Mouse (Mus musculus) adipocyte (in vitro differentiated cells): ENCODE measurements at regions not wholly inside any gene's neighbourhood (a gene's known extent, or its start where the extent isn't known, plus 50 kb on each side); places are given as distances from the start of the nearest gene placed in this dataset.

Experiments used
- DNase-seq: peaks from one replicate; pipeline ENCODE4 v3.0.0-alpha.2; 2016; ENCODE audit warnings: low spot score

DNA sequence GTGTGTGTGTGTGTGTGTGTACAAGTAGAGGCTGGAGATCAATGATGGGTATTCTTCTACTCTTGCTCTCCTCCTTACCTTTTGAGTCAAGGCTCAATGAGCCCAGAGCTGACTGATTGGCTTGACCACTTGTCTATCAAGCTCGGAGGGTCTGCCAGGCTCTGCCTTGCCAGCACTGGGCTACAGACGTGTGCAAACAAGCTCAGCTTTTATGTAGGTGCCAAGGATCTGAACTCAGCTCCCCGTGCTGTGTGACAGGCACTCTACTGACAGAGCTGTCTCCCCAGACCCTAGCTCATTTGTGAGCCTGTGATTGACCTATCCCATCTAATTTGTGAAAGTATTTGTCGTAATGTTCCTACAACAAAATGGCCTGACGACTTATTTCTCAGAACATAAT, 54.2 kb upstream of the Cdc42bpa start:
- DNase-seq, result no peak

DNA sequence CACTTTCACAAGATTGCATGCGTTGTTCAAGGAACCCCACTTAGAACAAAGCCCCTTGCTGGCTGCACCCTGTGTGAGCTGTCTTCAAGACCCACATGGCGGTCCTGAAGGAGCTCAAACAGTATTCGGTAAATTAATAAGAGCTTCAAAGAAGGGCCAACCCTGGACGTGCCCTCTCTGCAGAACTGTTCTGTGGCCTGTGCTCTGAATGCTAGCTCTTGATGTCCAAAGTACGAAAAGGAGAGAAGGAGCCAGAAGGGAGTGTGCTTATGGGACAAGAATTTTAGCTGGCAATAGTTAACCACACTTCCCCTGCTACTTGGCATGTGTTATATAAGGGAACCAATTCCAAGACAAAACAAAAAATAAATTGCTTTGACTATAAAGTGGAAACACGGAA, 67.6 kb upstream of the Cdc42bpa start:
- DNase-seq, result peak; percentile 24

DNA sequence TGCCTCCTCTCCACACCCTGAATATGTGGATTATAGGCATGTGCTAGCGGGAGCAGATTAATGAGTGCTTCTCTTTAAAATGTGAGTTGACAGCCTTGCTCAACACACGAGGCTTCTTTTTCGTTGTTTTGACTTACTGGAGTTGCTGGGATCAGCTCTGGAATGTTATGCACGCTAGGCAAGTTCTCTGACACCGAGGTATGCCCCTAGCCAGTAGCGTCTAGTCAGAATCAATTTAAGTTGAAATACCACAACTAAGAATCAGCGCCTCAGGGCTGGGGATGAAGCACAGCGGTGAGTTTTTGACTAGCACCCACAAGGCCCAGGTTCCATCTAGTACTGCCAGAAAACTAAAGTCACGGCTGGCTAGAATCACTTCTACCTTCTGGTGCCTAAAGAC, 72.4 kb upstream of the Cdc42bpa start:
- DNase-seq, result no peak

DNA sequence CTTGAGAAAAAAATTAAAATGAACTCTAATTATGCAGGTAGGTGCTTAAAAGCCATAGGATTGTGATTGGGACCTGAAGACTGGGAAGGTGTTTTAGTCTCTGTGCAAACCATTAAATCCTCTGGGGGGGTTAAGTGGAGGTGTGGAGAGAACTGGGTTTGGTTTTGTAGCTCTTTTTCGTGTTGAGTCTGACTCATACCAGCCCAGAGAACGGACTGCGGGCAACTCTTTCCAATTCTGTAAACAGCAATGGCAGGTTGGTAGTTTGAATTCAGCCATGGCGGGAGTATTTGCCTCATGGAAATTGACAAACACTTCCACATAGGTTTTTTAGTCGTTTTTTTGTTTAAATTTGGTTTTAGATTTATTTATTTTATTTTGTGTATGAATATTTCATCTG, 77.7 kb upstream of the Ahctf1 start:
- DNase-seq, result no peak

DNA sequence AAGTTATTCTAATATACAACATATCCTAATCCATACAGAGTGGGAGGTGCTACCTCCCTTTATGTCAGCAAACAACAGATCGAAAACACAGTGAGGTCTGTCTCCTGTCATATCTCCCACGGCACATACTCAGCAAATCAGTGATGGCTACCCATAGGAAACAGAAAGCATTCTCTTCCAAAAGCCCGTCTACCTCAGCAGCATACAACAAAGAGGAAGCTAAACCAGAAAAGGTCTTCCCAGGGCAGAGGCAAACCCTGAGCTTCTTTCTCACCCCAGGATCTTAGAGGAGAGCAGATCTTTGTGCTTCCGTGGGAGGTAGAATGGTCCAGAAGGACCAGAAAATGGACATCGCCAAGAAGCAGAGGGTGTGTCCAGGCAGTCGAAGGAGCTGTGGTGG, 74.4 kb upstream of the Ahctf1 start:
- DNase-seq, result no peak

DNA sequence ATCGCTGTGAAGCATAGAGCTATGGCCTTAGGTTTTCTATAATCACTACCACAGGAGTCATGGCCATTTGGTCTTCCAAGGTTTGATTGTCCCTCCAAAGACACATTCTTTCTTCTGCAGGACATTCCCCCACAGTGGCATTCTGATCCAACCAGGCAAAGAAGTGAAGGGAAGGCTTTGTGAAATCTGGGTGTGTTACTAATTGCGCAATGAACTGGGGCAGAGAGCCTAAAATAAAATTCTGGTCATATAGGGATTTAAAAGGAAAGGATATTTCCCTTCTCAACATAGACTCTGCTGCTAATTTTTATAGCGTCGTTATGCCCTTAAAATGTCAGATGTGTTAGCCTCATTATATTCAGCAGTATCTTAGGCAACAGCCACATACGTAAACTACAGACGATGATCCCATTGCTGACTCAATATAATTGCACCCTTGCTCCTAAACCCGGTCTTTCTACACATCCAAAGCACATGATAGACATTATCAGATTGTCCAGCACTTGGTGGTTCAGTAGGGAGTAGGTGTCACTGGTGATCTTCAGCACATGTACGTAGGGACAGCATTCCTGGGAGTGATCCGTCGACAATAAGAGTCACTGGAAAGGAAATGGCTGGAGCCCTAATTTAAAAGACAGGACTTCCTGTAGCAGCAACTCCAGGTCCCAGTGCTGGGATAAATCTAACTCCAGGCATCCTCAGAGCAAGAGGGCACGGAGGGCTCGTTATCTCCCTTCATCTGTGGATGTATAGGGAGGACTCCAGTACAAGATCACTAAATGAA, 70.5 kb upstream of the Ahctf1 start:
- peak; percentile 50 for DNase-seq

DNA sequence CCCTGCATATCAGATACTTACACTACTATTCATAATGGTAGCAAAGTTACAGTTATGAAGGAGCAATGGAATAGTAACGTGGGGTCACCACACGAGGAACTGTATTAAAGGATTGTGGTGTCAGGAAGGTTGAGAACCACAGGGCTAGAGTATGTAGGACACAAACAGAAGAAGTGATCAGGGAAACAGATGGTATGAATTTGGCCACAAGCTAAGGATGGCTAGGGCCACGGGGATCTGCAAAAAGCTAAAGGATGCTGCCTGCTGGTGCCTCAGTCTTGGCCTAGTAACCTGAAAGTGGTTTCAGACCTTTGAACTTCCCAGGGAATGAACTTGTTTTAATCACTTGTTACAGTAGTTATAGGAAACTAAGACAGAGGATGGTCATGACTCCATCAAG, 68.5 kb upstream of the Ahctf1 start:
- DNase-seq, result no peak

DNA sequence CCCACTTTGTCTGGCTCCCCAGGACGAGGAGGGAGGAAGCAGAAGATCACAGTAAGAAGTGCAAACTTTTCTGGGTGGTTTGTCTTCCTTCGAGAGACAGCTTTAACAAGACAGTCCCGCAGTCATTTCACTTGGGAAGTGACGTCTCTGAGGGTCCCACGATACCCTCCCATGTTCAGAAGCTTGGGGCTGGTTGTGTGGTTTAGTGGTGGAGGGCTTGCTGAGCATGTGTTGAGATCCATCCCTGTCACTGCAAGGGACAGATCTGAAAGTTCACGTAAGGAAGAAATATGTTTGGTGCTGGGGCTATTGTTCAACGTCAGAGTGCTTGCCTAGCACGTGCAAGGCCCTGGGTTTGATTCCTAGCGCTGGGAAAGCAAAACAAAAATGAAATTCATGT, 65.2 kb upstream of the Ahctf1 start:
- no peak for DNase-seq

DNA sequence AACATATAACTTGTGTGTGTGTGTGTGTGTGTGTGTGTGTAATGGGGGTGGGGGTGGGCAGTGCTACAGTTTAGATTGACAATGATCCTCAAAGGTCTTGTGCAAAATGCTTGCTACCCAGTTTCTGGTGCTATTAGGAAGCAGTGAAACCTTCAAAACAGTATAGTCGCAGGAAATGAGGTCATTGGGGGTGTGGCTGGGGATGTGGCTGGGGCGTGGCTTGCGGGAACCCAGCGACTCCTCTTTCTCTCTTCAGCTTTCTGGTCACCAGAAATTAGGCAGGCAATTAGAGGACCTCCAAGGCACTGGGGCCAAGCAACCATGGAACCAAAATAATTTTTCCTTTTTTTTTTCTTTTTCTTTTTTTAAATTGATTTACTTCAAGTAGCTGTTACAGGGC, 64.0 kb upstream of the Ahctf1 start:
- DNase-seq, result no peak

DNA sequence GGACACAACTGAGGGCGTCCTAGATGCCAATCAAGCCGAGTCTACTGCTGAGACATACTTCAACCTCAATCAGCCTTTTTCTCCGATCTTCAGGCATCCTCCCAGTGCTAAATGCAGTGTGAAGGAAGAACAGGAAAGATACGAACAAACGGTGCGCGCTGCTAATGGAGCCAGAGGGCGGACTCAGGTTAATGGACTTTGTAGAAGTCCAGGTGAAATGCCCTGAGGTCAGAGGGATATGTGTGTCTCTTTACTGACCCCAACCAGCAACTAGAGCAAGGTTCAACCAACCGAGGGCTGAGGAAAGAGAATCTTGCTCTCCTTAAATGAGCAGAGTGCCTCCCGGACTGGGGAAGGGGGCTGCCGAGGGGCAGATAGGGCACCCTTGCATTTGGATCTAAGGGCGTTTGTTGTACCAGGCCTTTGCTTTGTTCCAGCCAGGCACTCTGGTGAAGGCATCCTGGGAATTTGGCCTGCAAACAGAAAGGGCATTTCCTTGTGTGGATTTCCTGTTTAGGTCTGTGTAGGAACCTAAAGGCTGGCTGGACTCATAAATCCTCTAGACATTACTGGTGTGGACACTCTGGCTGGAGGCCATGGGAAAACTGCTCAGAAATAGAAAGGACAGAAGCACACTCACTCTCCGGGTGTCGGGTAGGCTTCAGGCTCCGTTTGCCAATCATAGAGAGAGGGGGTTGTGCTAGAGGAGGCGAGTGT, 62.7 kb upstream of the Ahctf1 start:
- peak; percentile 61 for DNase-seq

DNA sequence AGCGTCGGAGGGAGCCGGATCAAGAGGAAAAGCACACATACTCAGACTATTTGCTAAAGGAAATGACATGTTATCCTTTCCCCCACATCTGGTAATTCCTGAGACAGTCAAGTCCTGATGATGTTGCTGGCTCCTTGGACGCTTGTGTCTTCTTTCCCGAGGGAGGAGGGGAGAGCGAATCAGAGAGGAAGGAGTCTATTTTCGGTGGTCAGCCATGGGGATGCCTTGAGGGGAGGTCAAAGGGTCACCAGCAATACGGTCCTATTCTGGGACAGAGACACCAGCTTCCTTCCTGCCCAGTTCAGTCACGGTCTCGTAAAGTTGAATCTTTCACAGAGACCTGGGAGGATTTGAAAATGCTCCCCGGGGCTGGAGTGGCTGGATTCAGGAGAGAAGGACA, 62.1 kb upstream of the Ahctf1 start:
- no peak for DNase-seq

DNA sequence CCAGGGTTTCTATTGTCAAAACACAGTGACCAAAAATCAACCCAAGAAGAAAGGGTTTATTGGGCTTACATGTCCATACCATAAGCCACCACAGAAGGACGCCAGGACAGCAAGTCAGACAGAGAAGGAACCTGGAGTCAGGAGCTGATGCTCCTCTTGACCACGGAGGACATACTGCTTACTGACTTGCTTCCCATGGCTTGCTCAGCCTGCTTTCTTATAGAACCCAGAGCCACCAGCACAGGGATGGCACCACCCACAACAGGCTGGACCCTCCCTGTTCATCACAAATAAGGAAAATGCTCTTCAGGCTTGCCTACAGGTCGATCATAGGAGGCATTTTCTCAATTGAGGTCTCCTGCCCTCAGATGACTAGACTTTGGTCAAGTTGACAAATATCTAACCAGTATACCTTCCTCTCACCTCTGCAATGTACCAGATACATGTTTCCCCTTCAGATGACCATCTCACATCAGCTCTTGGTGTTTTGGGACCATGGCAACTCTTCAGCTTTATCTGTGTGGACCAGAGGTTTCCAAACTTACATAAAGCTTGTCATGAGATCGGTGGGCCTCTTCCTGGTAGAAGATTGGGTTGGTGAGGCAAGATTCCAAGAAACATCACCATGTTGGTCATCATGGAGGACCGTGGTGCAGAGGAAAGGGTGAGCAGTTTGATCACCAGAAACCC, 61.2 kb upstream of the Ahctf1 start:
- DNase-seq, result no peak

DNA sequence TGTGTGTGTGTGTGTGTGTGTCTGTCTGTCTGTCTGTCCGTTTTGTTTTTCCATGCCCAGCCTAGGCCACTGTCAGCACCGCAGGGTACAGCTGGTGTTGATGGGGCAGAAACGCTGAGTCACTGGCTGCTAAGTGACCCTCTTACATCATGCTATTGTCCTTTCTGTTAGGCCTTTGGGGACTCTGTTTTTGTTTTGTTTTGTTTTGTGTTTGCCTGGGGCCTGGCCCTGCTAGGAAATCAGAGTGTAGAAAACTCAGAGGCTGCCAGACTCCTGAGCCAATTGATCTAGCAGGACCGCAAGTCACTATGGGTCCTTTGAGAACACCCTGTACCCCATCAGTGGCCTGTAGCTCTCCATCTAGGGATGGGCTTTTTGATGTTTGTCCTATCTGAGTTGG, 59.9 kb upstream of the Ahctf1 start:
- peak; percentile 72 for DNase-seq

DNA sequence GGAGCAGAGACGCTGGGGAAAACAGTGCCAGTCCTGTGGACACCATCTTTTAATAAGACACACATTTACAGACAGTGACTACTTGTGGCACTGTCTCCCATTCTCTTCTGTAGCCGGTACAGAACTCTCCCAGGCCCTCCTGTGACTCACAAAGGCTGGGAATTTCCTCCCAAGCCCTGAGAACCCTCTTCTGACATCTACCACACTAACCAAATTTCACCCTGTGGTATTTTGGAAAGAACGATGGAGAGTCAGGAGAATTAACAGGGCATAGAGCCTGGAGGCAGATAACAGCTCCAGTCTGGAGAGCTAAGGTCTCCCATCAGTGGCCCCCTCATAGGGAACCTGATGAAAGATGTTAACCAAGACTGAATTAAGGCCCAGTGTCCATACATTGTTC, 59.5 kb upstream of the Ahctf1 start:
- peak; percentile 68 for DNase-seq

DNA sequence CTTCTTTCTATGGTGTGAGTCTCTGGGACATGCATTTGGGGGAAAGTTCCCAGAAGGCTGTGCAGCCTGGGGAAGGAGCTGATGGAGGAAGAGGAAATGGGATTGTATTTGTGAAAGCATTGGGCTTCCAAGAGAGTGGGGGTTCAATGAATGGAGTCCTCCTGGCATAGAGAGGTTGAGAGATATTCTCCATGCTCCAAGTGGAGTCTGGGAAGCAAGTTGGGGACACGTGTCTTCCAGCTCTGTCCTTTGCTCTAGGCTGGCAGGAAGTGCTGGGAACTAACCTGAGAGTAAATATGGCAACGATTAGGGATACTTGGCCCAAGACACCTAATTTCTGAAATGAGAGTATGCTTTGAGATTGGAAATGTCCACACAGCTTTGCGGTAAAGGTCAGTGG, 58.3 kb upstream of the Ahctf1 start:
- no peak for DNase-seq

DNA sequence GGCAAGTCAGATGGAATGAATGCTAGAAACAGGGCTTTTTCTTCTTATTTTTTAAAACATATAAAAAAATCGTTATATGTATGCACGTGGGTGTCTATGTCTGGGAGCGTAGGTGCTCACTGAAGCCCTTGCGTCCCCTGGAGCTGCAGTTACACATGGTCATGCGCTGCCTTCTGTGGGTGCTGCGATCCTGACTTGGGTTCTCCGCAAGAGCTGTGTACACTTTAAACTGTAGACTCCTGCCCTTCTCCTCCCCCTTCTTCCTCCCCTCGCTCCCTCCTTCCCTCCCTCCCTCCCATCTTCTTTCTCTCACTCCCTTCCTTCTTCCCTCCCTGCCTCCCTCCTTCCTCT, 56.0 kb upstream of the Ahctf1 start:
- DNase-seq, result no peak

DNA sequence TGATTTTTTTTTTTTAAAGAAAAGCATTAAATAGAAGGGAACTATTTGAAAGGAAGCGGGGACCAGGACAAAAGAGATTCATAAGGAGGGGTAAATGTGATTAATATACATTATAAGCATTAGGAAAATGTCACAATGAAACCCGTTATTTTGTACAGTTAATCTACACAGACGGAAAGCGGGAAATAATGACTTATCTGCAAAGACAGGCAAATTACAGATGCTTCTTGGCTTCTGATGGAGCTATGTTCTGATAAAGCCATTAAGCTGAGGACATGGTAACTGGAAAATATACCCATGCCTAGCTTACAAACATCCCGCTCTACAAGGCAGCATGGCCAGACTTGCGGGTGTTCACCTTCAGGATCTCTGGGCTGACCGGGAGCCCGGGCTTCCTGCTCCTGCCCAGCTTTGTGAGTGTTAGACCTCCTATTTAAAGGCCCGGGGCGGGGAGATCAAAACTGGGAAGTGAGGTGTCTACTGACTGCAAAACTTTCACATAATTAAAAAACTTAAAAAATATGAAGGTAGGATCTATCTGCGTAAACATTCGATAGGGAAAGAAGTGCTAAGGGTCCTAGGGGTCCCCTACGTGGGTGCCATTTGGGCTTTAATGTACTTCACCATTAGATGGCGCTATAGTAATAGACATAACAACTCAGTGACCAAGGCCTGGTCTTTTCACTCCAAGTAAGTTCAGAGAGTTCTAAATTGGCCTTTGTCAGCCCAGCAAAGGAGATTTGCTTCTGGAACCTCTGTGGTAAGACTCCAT, 55.5 kb upstream of the Ahctf1 start:
- DNase-seq, result peak; percentile 70

DNA sequence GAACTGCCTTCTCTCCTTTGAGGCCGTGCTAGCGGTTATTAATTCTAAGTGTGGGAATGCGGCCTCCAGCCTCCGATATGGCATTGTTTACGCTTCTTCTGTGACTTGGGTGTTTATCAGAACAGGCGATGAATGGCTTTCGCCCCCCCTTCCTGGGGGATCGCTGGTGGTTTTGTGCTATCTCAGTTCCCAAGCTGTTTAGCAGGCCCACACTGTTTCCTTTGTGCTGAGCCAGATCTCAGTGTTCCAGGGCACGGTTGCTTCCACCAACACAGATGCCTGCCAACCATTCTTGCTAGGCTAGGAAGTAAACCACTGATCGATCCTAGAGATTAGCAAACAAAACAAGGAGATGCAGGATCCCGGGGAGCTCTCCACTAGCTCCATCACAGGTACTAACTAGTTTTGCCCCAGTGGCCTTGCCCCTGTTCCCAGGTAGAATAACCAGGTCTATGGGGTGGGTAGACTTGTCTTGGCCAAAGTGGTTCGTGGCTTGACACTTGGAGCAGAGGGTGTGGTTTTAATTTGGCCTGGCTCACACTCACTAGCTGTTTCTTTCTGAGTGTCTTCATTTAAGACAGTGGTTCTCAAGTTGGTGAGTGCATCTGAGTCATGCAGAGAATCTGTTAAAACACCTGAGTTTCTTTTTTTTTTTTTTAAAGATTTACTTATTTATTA, 50.9 kb upstream of the Ahctf1 start:
- DNase-seq, result no peak
